Mouse (Mus musculus) heart, adult 2 months (tissue): Measurements from ENCODE around the gene C130026I21Rik.
"Not testable (repeated sequence)": the region's sequence is repeated elsewhere in the genome, so short reads cannot be mapped to it uniquely, and the experiment has no call there.

ENCODE experiments used
- CTCF ChIP-seq: fragments of 200-600 bp; IDR thresholded peaks from 2 replicates; pipeline ENCODE4 v1.8.1; 2022; ENCODE audit warnings: antibody characterized with exemption, mild to moderate bottlenecking, moderate library complexity
- POLR2A ChIP-seq: fragments of 200-500 bp; IDR thresholded peaks from 2 replicates; pipeline ENCODE4 v1.6.1; 2011; ENCODE audit warnings: mild to moderate bottlenecking, low read depth, low read length, control low read depth; ENCODE audit not compliant: insufficient read depth

GRCm38 (mm10) chr1:85101754-85102153 is 168.6 kb downstream of the C130026I21Rik start:
- TF ChIP-seq CTCF, POLR2A: not testable (repeated sequence)
